Mouse (Mus musculus) lung, adult 18-20 months (tissue): ENCODE measurements at regions not wholly inside any gene's neighbourhood (a gene's known extent, or its start where the extent isn't known, plus 50 kb on each side); places are given as distances from the start of the nearest gene placed in this dataset.

Experiments used
- DNase-seq, 2 experiments: peaks; one replicate each; pipeline ENCODE4 v3.0.0; 2022; ENCODE audit warnings: mixed read lengths in 2 of 2

DNA sequence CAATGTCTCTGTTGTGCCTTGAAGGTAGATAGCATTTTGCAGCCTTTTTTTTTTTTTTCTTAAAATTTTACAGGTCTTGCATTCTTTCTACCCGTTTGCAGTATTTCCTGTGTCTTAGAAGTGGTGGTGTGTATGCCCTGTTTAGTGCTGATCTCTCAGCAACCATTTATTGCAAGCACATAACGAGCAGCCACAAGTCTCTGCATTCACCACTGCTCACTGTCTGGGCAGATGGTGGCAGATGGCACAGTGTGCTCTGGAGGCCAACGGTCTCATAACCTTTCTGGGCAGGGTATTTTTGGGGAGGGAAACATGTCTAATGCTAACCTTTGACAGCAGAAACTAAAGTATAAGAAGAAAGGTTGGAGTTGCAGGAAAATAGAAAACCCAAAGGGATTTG, 266.1 kb upstream of the Ptger4 start:
- DNase-seq: no peak

GRCm38 (mm10) chr15:5511046-5511445, 267.1 kb upstream of the Ptger4 start:
- DNase-seq: no peak

GRCm38 (mm10) chr15:5512546-5512945, 268.6 kb upstream of the Ptger4 start:
- DNase-seq: no peak

GRCm38 (mm10) chr15:5513146-5513545, 269.2 kb upstream of the Ptger4 start:
- DNase-seq: peak in 1 of 2 experiments; percentile 12

GRCm38 (mm10) chr15:5514217-5514616, 270.2 kb upstream of the Ptger4 start:
- no peak for DNase-seq

DNA sequence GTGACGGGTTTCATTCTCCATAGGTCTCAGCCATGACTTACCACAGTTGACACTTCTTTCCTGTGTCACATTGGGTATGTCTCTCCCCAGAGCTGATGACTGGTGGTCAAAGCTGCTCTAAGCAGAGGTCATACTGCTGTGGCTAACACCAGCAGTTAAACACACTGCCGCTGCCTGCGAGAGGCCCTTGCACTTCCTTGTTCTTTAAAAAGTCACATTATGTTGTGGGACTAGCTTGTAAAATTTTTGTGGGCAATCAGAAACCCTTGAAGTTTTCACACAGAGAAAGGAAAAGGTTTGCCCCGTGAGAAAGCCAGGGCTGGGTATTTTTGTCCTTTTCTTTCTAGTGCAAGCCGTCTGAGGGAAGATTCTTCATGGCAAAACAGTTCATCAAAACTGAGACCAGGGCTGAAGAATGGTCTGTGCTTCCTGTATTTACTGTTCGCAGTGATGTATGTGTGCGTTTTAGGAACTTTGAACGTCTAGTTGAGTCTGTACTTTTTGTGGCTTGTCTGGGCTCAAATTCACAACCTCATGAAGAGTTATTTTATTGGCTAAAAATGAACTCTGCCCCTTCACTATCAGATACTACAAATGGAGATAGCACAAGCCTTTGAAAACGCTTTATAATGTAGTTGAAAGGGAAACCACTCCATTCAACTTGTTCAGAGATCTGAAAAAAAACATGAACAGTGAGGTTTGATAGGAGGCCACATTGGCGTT, 273.4 kb upstream of the Ptger4 start:
- peak in 1 of 2 experiments; percentile 9 for DNase-seq

DNA sequence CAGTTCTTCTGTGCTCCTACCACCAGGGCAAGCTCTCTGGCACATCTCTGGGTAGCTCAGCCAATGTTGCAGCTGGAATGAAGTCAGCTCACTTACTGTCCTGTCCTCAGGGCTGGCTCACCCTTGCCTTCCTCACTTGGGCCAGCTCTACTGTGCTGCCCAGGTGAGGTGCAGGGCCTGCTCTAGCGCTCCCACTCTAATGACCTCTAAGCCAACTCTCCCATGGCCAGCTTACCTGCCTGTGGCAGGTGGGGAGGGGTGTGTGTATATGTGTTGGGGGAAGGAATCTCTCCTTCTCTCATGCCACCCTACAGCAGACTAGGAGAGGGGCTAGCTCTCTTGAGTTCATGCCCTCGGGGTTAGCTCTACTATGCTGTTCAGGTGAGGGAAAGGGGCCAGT, 275.6 kb upstream of the Ptger4 start:
- no peak for DNase-seq

DNA sequence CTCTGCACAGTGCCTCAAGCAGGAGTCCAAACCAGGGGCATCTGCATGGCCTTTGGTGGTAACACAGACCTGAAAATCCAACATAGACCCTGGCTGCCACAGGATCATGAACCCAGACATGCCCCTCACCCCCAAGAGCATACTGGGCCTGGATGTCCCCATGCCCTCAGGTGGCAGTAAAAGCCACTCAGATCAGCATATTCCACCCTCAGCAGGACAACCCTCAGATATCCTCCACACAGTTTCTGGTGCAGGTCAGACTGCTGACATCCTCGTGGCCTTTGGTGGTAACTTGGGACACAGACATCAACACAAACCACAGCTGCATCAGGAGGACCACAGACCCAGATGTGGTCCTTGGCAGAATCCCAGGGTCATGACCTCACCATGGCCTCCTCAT, 276.0 kb upstream of the Ptger4 start:
- no peak for DNase-seq

GRCm38 (mm10) chr15:5528619-5529018, 284.6 kb upstream of the Ptger4 start:
- no peak for DNase-seq

- no peak for DNase-seq
Measured at GRCm38 (mm10) chr15:5533656-5534055, 289.7 kb upstream of the Ptger4 start.

DNA sequence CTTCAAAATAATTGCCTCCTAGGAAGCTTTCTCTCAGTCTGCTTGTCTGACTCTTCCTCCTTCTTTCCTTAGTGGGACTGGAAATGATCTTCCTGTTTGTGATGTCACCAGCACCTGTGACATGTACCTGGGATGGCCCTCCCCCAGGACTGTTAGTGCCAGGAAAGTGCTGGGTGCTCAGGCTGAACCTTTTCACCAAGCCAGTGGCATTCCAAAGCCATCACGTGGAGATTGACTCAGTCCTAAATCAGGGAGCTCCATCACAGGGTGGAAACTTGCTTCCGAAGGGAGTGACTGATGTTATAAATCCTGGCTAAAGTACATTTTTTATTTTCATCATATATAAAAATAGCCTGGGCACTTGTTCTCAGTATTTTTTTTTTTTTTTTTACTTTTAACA, 293.4 kb upstream of the Ptger4 start:
- DNase-seq: no peak

DNA sequence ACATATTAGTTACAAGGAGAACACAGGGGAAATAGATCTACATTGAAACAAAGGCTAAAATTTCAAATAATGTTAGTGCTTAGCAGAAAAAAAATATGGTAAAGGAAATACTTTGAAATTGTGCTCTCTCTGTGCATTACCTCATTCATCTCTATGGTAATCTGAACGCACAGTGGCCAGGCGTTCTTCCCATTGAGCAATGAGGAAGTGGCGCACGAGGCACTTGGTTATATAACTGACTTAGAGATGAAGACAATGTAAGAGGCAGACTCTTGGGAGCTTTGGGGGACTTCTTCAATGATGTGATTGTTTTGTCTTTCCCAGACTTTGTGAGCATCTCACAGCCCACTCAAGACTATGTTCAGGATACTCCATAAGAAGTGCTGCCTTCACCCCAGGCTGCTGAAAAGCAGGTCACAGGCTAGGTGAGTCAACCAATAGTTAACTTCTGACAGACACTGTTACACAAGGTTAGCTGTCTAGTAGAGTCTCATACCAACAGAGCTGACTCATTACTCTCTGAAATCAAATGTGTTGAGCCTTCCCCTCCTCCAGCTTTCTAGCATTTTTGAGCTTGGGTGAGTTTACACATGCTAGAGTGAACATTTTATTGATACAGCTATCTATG, 295.4 kb upstream of the Ptger4 start:
- DNase-seq: peak; percentile 19 to 21

DNA sequence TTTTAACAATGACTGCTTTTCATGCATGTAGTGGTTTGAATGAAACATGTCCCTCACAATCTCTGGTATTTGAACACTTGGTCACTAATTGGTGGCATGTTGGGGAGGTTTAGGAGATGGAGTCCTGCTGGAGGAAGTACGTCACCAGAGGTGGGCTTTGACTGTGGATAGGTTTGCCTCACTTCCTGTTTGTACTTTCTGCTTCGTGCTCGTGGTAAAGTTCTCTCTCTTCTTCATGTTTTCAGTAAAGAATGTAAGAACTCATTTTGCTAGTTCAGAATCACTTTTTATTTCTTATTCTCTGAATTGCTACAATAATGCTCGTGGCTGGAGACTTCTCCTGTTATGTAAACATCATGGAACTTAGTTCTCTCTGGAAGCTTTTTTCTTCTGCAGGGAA, 310.5 kb upstream of the Ptger4 start:
- no peak for DNase-seq

GRCm38 (mm10) chr15:5554926-5555325, 310.9 kb upstream of the Ptger4 start:
- DNase-seq: no peak

DNA sequence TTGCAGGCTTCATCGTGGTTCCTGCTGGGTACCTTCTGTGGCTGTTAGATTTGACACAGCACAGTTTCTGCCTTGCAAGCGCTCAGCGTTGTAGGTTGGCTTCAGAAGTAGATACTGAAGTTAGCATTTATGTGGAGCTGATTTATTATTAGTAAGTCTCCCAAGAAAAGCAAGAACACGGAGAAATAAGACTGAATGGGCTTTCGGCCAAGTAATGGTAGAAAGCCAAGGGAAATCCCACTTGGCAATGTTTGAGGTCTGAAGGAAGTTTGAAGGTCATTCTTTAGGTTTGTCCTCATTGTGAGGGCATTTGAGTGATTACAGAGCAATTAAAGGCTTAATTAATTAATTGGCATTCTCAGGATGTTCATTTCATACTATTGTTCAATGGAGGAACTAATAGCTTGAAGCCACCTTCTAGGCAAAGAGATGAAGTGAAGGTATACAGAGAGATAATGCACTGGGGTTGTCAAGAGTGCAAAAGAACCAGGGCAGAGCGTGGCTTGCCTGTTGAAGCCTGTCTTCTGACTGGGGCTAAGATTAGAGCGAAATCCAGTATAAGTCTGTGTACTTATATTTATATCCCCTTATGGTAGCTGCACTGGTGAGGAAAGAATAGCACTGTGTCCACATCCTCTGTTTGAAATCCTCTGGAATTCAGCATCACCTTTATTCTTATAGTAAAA, 311.5 kb upstream of the Ptger4 start:
- DNase-seq: no peak

DNA sequence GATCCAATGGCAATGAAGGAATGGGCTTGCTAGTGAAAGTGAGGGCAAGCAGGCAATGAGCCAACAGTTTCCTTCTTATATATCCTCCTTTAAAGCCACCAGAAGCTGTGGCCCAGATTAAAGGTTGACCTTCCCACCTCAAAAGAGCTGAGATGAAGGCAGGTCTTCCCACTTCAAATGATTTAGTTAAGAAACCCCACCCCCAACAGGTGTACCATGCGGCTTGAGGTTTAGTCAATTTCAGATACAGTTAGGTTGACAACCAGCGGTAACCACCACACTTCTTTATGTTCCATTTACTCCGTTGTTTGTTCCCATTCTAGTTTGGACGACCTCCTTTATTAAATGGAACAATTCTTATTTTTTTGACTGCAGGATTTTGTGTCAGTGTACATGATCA, 317.8 kb upstream of the Ptger4 start:
- no peak for DNase-seq

- DNase-seq: no peak
Measured at GRCm38 (mm10) chr15:5574366-5574765, 330.4 kb upstream of the Ptger4 start.

DNA sequence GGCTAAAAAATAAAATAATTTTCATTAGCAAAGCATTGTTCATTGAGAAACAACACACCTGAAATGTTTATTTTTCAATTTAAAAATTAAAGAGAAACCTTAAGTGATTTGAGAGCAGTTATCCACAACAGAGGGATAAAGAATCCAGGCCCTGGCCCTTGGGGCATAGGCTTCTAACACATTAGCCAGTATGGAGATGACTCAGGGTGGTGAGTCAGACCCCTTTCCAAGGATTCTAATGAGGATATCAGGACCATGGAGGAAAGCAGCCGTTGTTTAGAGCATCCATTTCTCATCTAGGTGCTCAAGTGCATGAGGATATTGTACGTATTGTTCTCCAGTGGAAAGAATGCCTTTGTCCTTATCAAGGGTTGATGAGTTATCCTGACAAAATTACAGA, 335.6 kb upstream of the Ptger4 start:
- no peak for DNase-seq

DNA sequence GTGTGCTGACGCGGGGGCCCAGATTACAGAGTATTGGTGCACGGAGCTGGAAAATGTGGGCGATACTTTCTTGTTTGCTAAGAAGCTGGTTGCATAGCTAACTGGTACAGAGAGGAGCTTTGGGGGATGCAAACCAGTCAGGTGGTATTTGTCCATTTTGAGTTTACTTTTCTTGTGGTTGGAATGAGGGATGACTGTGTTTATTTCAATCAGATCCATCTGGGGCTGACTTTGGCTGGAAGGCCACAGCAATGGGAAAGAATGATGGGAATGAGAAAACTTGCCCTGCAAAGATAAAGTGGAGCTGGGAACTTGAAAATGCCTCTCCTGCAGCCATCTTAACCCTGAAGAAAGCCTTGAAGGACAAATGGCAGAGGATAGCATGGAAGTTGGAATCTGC, 336.4 kb upstream of the Ptger4 start:
- no peak for DNase-seq

DNA sequence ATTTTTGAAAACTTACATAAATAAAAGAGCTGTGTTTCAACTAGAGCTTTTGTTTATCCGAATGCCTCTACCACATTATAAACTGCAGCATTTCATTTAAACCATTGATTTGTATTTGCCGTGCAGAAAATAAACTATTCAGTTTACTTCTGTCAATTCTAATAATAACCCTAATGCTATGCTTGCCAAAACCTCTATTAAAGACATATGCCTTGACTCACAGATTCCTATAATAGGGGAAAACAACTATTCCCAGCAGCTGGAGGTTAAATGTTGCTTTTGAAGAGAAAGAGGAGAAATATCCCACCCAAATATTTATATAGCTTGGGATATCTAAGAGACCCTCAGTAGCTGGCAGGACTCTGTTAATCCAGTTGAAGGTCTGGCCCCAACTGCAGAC, 340.4 kb upstream of the Ptger4 start:
- DNase-seq: no peak

DNA sequence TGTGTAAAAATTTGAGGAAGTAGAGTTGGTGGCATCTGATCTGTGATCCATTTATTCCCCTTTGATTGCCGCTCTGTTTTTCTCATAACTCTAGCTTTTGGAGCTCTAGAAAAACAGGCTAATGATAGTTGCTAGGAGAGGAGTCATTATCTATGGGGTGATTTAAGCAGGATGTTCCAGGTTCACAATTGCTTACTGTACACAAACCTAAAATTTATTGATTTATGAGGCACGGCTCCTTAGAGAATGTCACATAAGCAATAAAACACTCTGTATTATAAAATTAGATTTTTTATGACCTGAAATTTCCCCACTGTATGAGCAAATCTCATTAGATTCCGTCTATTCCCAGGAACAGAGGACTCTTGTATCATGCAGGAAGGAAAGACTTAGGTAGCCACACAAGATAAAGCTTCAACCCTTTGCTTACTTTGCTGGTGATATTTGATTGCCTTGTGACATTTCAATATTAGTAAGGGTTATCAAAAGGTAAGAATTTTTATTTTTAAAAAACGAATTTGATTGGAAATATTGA, 360.8 kb upstream of the Ptger4 start:
- no peak for DNase-seq

GRCm38 (mm10) chr15:5607533-5607932, 363.5 kb upstream of the Ptger4 start:
- no peak for DNase-seq

- DNase-seq: no peak
Measured at GRCm38 (mm10) chr15:5623021-5623420, 379.0 kb upstream of the Ptger4 start.

DNA sequence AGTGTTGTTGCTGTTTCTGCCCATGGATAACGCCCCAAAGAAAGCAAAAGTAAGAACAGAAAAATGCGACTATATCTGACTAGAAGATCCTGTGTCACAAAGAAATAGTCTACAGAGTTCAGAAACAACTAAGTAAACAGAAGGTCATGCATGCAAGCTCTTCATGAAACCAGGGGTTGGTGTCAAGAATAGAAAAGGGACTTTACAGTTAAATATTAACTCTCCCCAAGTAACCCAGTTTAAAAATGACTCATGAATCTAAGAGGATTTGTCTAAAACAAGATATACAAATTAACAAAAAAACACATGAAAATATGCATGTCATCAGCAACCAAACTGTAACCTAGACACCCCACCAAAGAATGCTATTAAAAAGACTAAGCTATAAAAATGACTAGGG, 381.4 kb upstream of the Ptger4 start:
- DNase-seq: no peak
